Mouse (Mus musculus) kidney, adult 11 months (tissue): ENCODE data around the gene Arhgap31.

Source experiments
- DNase-seq: peaks from one replicate; pipeline ENCODE4 v3.0.0; 2022

Gene Arhgap31

GRCm38 (mm10) chr16:38712581-38713403, at the start of gene Arhgap31:
Gene Arhgap31 (minus strand): TSS chr16:38713274.
- peak; percentile 89 for DNase-seq

- DNase-seq: no peak
Measured at GRCm38 (mm10) chr16:38762401-38762800, 49.3 kb upstream of the Arhgap31 start.

- DNase-seq: no peak
Measured at GRCm38 (mm10) chr16:38761972-38762371, 48.9 kb upstream of the Arhgap31 start.

- DNase-seq: no peak
Measured at GRCm38 (mm10) chr16:38760834-38761375, 47.8 kb upstream of the Arhgap31 start.

- no peak for DNase-seq
Measured at GRCm38 (mm10) chr16:38760239-38760638, 47.2 kb upstream of the Arhgap31 start.

GRCm38 (mm10) chr16:38758104-38758861, 45.2 kb upstream of the Arhgap31 start:
- DNase-seq: peak; percentile 65

- no peak for DNase-seq
Measured at GRCm38 (mm10) chr16:38757626-38758025, 44.6 kb upstream of the Arhgap31 start.

- no peak for DNase-seq
Measured at GRCm38 (mm10) chr16:38756572-38756971, 43.5 kb upstream of the Arhgap31 start.

- peak; percentile 38 for DNase-seq
Measured at GRCm38 (mm10) chr16:38756177-38756503, 43.1 kb upstream of the Arhgap31 start.

GRCm38 (mm10) chr16:38755452-38756176, 42.5 kb upstream of the Arhgap31 start:
- no peak for DNase-seq

GRCm38 (mm10) chr16:38753631-38754030, 40.6 kb upstream of the Arhgap31 start:
- no peak for DNase-seq

GRCm38 (mm10) chr16:38750803-38751202, 37.7 kb upstream of the Arhgap31 start:
- no peak for DNase-seq

- DNase-seq: no peak
Measured at GRCm38 (mm10) chr16:38743941-38744673, 31.0 kb upstream of the Arhgap31 start.

GRCm38 (mm10) chr16:38742659-38743131, 29.6 kb upstream of the Arhgap31 start:
- DNase-seq: no peak

GRCm38 (mm10) chr16:38742113-38742658, 29.1 kb upstream of the Arhgap31 start, which contains the start of gene B4galt4:
Gene B4galt4 (plus strand): TSS chr16:38742264.
- DNase-seq: peak; percentile 64

GRCm38 (mm10) chr16:38741204-38741903, 28.3 kb upstream of the Arhgap31 start:
- DNase-seq: no peak

GRCm38 (mm10) chr16:38730921-38731320, 17.8 kb upstream of the Arhgap31 start:
- no peak for DNase-seq

- no peak for DNase-seq
Measured at GRCm38 (mm10) chr16:38729610-38730288, 16.7 kb upstream of the Arhgap31 start.

GRCm38 (mm10) chr16:38729139-38729538, 16.1 kb upstream of the Arhgap31 start:
- DNase-seq: no peak

- DNase-seq: no peak
Measured at GRCm38 (mm10) chr16:38728576-38729132, 15.6 kb upstream of the Arhgap31 start.
